Mouse (Mus musculus) left cerebral cortex, postnatal 36 days (tissue): Measurements from ENCODE around the gene Tmem129. TPM values are rescaled to one million over a fixed set of nuclear protein-coding genes. Genes with fewer than 3 reads are reported as not detected.

Experiments
- DNase-seq, 2 experiments: peaks; one replicate each; pipeline ENCODE4 v3.0.0; 2021 to 2022; ENCODE audit warnings: low spot score in 2 of 2, mixed read lengths in 1 of 2
- intact Hi-C: fragments of 180-260 bp; cut with DNase I; formaldehyde crosslinking; loops from one replicate; pipeline ENCODE4 v1.15.1; 2025
- total RNA-seq, 2 experiments: library from RNA; stranded (reverse); gene quantifications; 2 replicates each; pipeline ENCODE4 v1.2.3; 2021

Tmem129 gene
- total RNA-seq, 2 experiments from 2014 or later, result 24.4 to 27.5 TPM

GRCm38 (mm10) chr5:33651921-33652782 is 6.1 kb downstream of the Tmem129 start, which contains the start of gene Slbp:
Gene Slbp (minus strand): TSS chr5:33652574.
- DNase-seq, result peak; percentile 95 to 96
- intact Hi-C loops, result loop anchor here (10.0 kb wide), 1 partner anchor 283 kb away; the partner anchor contains the start of gene Nelfa

- intact Hi-C loops, result loop anchor here (10.0 kb wide), 1 partner anchor 283 kb away; the partner anchor contains the start of gene Nelfa
- DNase-seq, result no peak
Observed at GRCm38 (mm10) chr5:33651541-33651920, 6.7 kb downstream of the Tmem129 start.

GRCm38 (mm10) chr5:33651017-33651416 is 7.2 kb downstream of the Tmem129 start:
- DNase-seq, result no peak
- intact Hi-C loops, result loop anchor here (10.0 kb wide), 1 partner anchor 284 kb away; the partner anchor contains the start of gene Nelfa

GRCm38 (mm10) chr5:33640652-33641051 is 17.6 kb downstream of the Tmem129 start:
- intact Hi-C loops, result no loop called here
- peak; percentile 23 to 46 for DNase-seq

- intact Hi-C loops, result no loop called here
- no peak for DNase-seq
Observed at GRCm38 (mm10) chr5:33638826-33639225, 19.4 kb downstream of the Tmem129 start.

- intact Hi-C loops, result no loop called here
- DNase-seq, result no peak
Observed at GRCm38 (mm10) chr5:33637606-33638350, 20.4 kb downstream of the Tmem129 start.

GRCm38 (mm10) chr5:33635361-33635760 is 22.9 kb downstream of the Tmem129 start:
- intact Hi-C loops, result no loop called here
- no peak for DNase-seq

- DNase-seq, result no peak
- intact Hi-C loops, result no loop called here
Observed at GRCm38 (mm10) chr5:33632526-33632925, 25.7 kb downstream of the Tmem129 start.

GRCm38 (mm10) chr5:33630615-33631014 is 27.6 kb downstream of the Tmem129 start:
- no peak for DNase-seq
- intact Hi-C loops, result no loop called here

GRCm38 (mm10) chr5:33630061-33630460 is 28.2 kb downstream of the Tmem129 start:
- intact Hi-C loops, result no loop called here
- DNase-seq, result no peak

GRCm38 (mm10) chr5:33629301-33629987 is 28.8 kb downstream of the Tmem129 start, which contains the start of the genes Fam53a and Gm9903:
Gene Fam53a (minus strand): TSS chr5:33629635.
Gene Gm9903 (plus strand): TSS chr5:33629925.
- intact Hi-C loops, result loop anchor here (1.0 kb wide), 1 partner anchor 28 kb away; no protein-coding TSS in a partner anchor
- peak; percentile 99 to 100 for DNase-seq

- intact Hi-C loops, result loop anchor here (1.0 kb wide), 1 partner anchor 28 kb away; no protein-coding TSS in a partner anchor
- no peak for DNase-seq
Observed at GRCm38 (mm10) chr5:33628820-33629300, 29.4 kb downstream of the Tmem129 start.

GRCm38 (mm10) chr5:33627968-33628367 is 30.2 kb downstream of the Tmem129 start:
- DNase-seq, result no peak
- intact Hi-C loops, result no loop called here

- no peak for DNase-seq
- intact Hi-C loops, result no loop called here
Observed at GRCm38 (mm10) chr5:33623766-33624165, 34.5 kb downstream of the Tmem129 start.

GRCm38 (mm10) chr5:33622671-33623070 is 35.5 kb downstream of the Tmem129 start:
- intact Hi-C loops, result no loop called here
- DNase-seq, result no peak

GRCm38 (mm10) chr5:33614391-33614790 is 43.8 kb downstream of the Tmem129 start:
- intact Hi-C loops, result no loop called here
- DNase-seq, result no peak

GRCm38 (mm10) chr5:33611795-33612194 is 46.4 kb downstream of the Tmem129 start:
- intact Hi-C loops, result no loop called here

GRCm38 (mm10) chr5:33609226-33609625 is 49.0 kb downstream of the Tmem129 start:
- DNase-seq, result no peak
- intact Hi-C loops, result no loop called here

More at GRCm38 (mm10) chr5:33611795-33612194, 46.4 kb downstream of the Tmem129 start:
- no peak for DNase-seq

- no peak for DNase-seq
Observed at GRCm38 (mm10) chr5:33607434-33607833, 50.8 kb downstream of the Tmem129 start.

More at GRCm38 (mm10) chr5:33607434-33607833, 50.8 kb downstream of the Tmem129 start:
- intact Hi-C loops, result no loop called here
